Comparison of ENCODE assay signal across 8 mouse cellular contexts in genomic region chr4:45941628-45942044, GRCm38 (mm10). TPM values are rescaled to one million over a fixed set of nuclear protein-coding genes. Genes with fewer than 3 reads are reported as not detected.
DNase-seq lines count a peak whose midpoint lies in the region; ATAC-seq lines count a peak whose summit lies in the region.

No protein-coding gene starts in this region.

- H3K4me3 ChIP-seq in heart, embryonic 10.5 days: no peak overlapping the region
- no peak overlapping the region for H3K4me3 ChIP-seq in kidney, embryonic 15.5 days (replicated peaks)
- no peak overlapping the region for H3K4me3 ChIP-seq in liver, embryonic 15.5 days (replicated peaks)

- peak; percentile 58; the same call in 1 of the 2 replicates for ATAC-seq in kidney, embryonic 15.5 days (replicated peaks; ENCODE audit: low FRiP score)
- ATAC-seq in liver, embryonic 15.5 days (ENCODE audit: insufficient read depth): no peak

- no peaks in the 10 kb centered on the region for H3K36me3 ChIP-seq in heart, embryonic 10.5 days
- H3K36me3 ChIP-seq in kidney, embryonic 15.5 days: no peaks in the 10 kb centered on the region
- no peaks in the 10 kb centered on the region for H3K36me3 ChIP-seq in liver, embryonic 15.5 days (replicated peaks)

- H3K9me3 ChIP-seq in heart, embryonic 10.5 days: no peaks in the 10 kb centered on the region
- no peaks in the 10 kb centered on the region for H3K9me3 ChIP-seq in kidney, embryonic 15.5 days (replicated peaks)
- H3K9me3 ChIP-seq in liver, embryonic 15.5 days (replicated peaks): no peaks in the 10 kb centered on the region

- 21% methylated on average over 13 of the region's 13 CpGs for WGBS in heart, embryonic 10.5 days
- 34% methylated on average over 13 of the region's 13 CpGs for WGBS in kidney, embryonic 15.5 days
- 18% methylated on average over 13 of the region's 13 CpGs for WGBS in liver, embryonic 15.5 days (ENCODE audit: insufficient replicate concordance)

- peak; percentile 12 for DNase-seq in CD4-positive helper T cell, adult 2 months (ENCODE audit: low read depth, low spot score)
- peak; percentile 79 for DNase-seq in R1 (ENCODE audit: low read depth, low spot score)
- DNase-seq in embryo, embryonic 11 days: peak; percentile 77
- DNase-seq in heart, embryonic 10.5 days (ENCODE audit: low spot score): peak; percentile 84
- DNase-seq in natural killer cell, adult 2 months (ENCODE audit: low spot score in 2 of 2): peak; percentile 6 to 12
- DNase-seq in thymus, postnatal 4 days: peak; percentile 84

- no peak overlapping the region for H3K9ac ChIP-seq in kidney, embryonic 15.5 days
- H3K9ac ChIP-seq in liver, embryonic 15.5 days: no peak overlapping the region

- peak overlapping the region; percentile 29; the same call in 1 of the 2 replicates for H3K4me2 ChIP-seq in kidney, embryonic 15.5 days
- peak overlapping the region; percentile 30; the same call in 1 of the 2 replicates for H3K4me2 ChIP-seq in liver, embryonic 15.5 days

- H3K27me3 ChIP-seq in heart, embryonic 10.5 days (ENCODE audit: insufficient read depth, poor library complexity, severe bottlenecking): 0 out of 2 replicates have a peak, but pooled peaks cover 5% of the 10 kb centered on the region
- no peaks in the 10 kb centered on the region for H3K27me3 ChIP-seq in kidney, embryonic 15.5 days
- no peaks in the 10 kb centered on the region for H3K27me3 ChIP-seq in liver, embryonic 15.5 days

- peaks cover 4% of the 10 kb centered on the region; the same call in 1 of the 2 replicates for H3K4me1 ChIP-seq in heart, embryonic 10.5 days
- no peaks in the 10 kb centered on the region for H3K4me1 ChIP-seq in kidney, embryonic 15.5 days
- peaks cover 6% of the 10 kb centered on the region; the same call in 1 of the 2 replicates for H3K4me1 ChIP-seq in liver, embryonic 15.5 days (replicated peaks)

- H3K27ac ChIP-seq in heart, embryonic 10.5 days: no peak overlapping the region
- H3K27ac ChIP-seq in kidney, embryonic 15.5 days: no peak overlapping the region
- H3K27ac ChIP-seq in liver, embryonic 15.5 days (replicated peaks): no peak overlapping the region

RNA-seq across cellular contexts. Expression of gene Tdrd7, which starts 23.5 kb away (rescaled TPM):
- polyA plus RNA-seq in heart, embryonic 10.5 days (2016; fragmentation: Nextera tagmentation; extraction: Ambion mirVana): 15.0 and 15.1 TPM in 2 replicates
- 17.7 and 19.3 TPM in 2 replicates for polyA plus RNA-seq in kidney, embryonic 15.5 days (2015; fragmentation: Nextera tagmentation; extraction: Ambion mirVana)
- polyA plus RNA-seq in liver, embryonic 15.5 days (2015; fragmentation: Nextera tagmentation; extraction: Ambion mirVana): 10.0 and 10.6 TPM in 2 replicates

RNA-seq across cellular contexts. Expression of gene Ccdc180, which starts 51.5 kb away (rescaled TPM):
- 0.04 and 0.05 TPM in 2 replicates for polyA plus RNA-seq in heart, embryonic 10.5 days (2016; fragmentation: Nextera tagmentation; extraction: Ambion mirVana)
- 0.35 and 0.58 TPM in 2 replicates for polyA plus RNA-seq in kidney, embryonic 15.5 days (2015; fragmentation: Nextera tagmentation; extraction: Ambion mirVana)
- polyA plus RNA-seq in liver, embryonic 15.5 days (2015; fragmentation: Nextera tagmentation; extraction: Ambion mirVana): 0.06 and 0.07 TPM in 2 replicates

Comparison
In these comparisons a context has a peak if more than half of its experiments do, and no peak if none do; other contexts are left out.
1. DNase-seq: peak in every context shown above with its lines; median percentile 84 in heart, embryonic 10.5 days; 84 in thymus, postnatal 4 days; 79 in R1; 77 in embryo, embryonic 11 days; 12 in CD4-positive helper T cell, adult 2 months; 9 in natural killer cell, adult 2 months.